Mouse (Mus musculus) stomach, embryonic 16.5 days (tissue): ENCODE results near the gene Rela. TPM values are rescaled to one million over a fixed set of nuclear protein-coding genes. Genes with fewer than 3 reads are reported as not detected.
A peak's percentile ranks its signal among the peaks of the same experiment; 100 is the strongest.
"Not testable (repeated sequence)": the region's sequence is repeated elsewhere in the genome, so short reads cannot be mapped to it uniquely, and the experiment has no call there.

Source experiments
- ATAC-seq: fragments of 200-750 bp; cut with Nextera tagmentation; 2 replicates; pipeline ENCODE4 v1.8.0; 2017; ENCODE audit warnings: moderate number of reproducible peaks, moderate TSS enrichment; ENCODE audit not compliant: insufficient read depth, low FRiP score
- H3K27ac ChIP-seq: fragments of 300-500 bp; sonication (generic); 2 replicates; pipeline ENCODE4 v1.5.1; 2014; ENCODE audit warnings: low read length
- H3K27me3 ChIP-seq: fragments of 300-500 bp; sonication (generic); 2 replicates; pipeline ENCODE4 v1.6.1; 2014; ENCODE audit warnings: low read length, control low read depth, mixed read lengths; ENCODE audit not compliant: control insufficient read depth, insufficient read depth
- H3K36me3 ChIP-seq: fragments of 300-500 bp; sonication (generic); 2 replicates; pipeline ENCODE4 v1.6.1; 2014; ENCODE audit warnings: low read length; ENCODE audit not compliant: control insufficient read depth, insufficient read depth
- H3K4me1 ChIP-seq: fragments of 300-500 bp; sonication (generic); 2 replicates; pipeline ENCODE4 v1.6.1; 2014; ENCODE audit warnings: low read length, control low read depth, mixed read lengths; ENCODE audit not compliant: control insufficient read depth, insufficient read depth
- H3K4me2 ChIP-seq: fragments of 300-500 bp; sonication (generic); 2 replicates; pipeline ENCODE4 v1.6.1; 2014; ENCODE audit warnings: low read depth, low read length, mixed read lengths
- H3K4me3 ChIP-seq: fragments of 300-500 bp; sonication (generic); replicated peaks from 2 replicates; pipeline ENCODE4 v1.5.1; 2014; ENCODE audit warnings: mild to moderate bottlenecking, low read length
- H3K9ac ChIP-seq: fragments of 300-500 bp; sonication (generic); 2 replicates; pipeline ENCODE4 v1.6.1; 2014; ENCODE audit warnings: low read length
- H3K9me3 ChIP-seq: fragments of 300-500 bp; sonication (generic); replicated peaks from 2 replicates; pipeline ENCODE4 v1.6.1; 2016; ENCODE audit warnings: low read length, control low read depth; ENCODE audit not compliant: control insufficient read depth
- WGBS: fragments of 180-500 bp; shearing (Covaris S2); extraction: QIAGEN DNeasy Blood & Tissue Kit; methylation state at CpG from one replicate; pipeline ENCODE4 v1.1.7; 2014; 5-methylcytosine and 5-hydroxymethylcytosine counted together
- polyA plus RNA-seq: library from polyadenylated mRNA; unstranded; fragments of >200 nt; fragmentation: Nextera tagmentation; extraction: Ambion mirVana; gene quantifications from 2 replicates; pipeline ENCODE4 v1.2.1, GENCODE M21; 2015

Gene Rela
- polyA plus RNA-seq, 1 experiment from 2014 or later, result 47.9 TPM

DNA sequence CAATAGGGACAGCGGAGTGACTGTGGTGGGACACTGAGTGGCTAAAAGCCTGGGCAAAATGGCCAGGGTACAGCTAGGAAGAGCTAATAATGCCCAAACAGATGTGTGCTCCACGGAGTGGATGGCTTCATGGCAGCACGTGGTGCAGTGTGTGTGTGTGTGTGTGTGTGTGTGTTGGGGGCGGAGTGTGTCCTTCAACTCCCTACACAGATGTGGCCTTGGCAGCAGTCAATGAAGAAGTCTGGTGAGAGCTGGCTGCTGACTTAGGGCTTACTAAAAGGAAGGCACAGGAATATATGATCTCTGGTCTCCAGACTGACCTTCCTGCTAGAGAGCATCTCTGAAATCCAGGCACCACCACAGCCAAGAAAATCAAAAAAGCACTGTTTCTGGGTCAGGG lies 31.1 kb downstream of the Rela start:
- Histone ChIP-seq H3K27ac (no peak overlapping the region), H3K9me3 (no peaks in the 10 kb centered on the region), H3K4me2 (no peak overlapping the region), H3K4me1 (peaks cover 6% of the 10 kb centered on the region), H3K36me3 (0 out of 2 replicates have a peak, but pooled peaks cover 9% of the 10 kb centered on the region), H3K9ac (no peak overlapping the region), H3K27me3 (no peaks in the 10 kb centered on the region), H3K4me3 (no peak overlapping the region)
- ATAC-seq, result no peak
- 85% methylated on average over 4 of the region's 4 CpGs for WGBS

- Histone ChIP-seq H3K27ac (no peak overlapping the region), H3K36me3 (peaks cover 13% of the 10 kb centered on the region), H3K27me3 (no peaks in the 10 kb centered on the region), H3K4me3 (no peak overlapping the region), H3K9ac (no peak overlapping the region), H3K4me1 (no peaks in the 10 kb centered on the region), H3K9me3 (no peaks in the 10 kb centered on the region), H3K4me2 (no peak overlapping the region)
- 85% methylated on average over 4 of the region's 4 CpGs for WGBS
- no peak for ATAC-seq
These were observed 43.1 kb downstream of the Rela start for GRCm38 (mm10) chr19:5680432-5680831.

DNA sequence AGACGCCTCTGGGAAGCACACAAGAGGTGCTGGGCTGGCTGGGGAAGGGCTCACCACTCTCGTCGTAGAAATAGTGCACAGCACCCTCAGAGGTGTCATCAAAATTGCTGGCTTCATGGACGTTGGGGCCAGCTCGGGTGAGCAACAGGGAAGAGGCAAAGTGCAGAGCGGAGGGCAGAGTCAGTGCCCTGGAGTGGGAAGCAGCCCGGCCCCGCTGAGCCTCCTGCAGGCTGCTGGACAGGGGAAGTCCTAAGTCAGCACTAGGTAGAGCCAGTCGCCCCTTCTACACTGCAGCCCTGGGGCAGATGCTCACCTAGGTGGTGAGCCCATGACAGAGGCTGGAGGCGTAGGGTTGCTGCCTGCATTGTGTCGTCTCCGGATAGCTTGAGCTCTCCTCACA lies 47.0 kb downstream of the Rela start:
- Histone ChIP-seq H3K36me3 (peaks cover 17% of the 10 kb centered on the region), H3K4me1 (peaks cover 9% of the 10 kb centered on the region), H3K27ac (no peak overlapping the region), H3K4me2 (no peak overlapping the region), H3K9ac (no peak overlapping the region), H3K27me3 (no peaks in the 10 kb centered on the region), H3K4me3 (no peak overlapping the region), H3K9me3 (no peaks in the 10 kb centered on the region)
- WGBS, result 88% methylated on average over 12 of the region's 12 CpGs
- no peak for ATAC-seq

DNA sequence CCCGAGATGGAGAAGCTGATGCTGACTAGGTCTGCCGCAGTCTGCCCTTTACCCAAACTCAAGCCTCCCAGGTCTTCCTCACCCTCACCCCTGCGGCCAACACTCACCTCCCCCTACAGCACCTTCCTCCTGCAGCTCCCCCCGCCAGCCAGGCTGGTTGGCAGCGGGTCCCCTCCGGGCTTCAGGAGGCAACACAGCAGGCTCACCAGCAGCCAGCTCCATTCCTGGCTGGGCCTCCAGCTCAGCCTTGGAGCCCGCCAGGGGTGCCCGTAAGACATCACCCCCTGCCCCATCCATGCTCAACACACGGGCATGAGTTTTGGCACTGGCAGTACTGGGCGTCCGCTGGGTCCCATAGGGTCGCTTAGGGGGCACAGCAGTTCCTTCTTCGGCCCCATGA lies 47.7 kb downstream of the Rela start:
- peaks cover 15% of the 10 kb centered on the region for H3K36me3 ChIP-seq
- H3K27ac ChIP-seq, result no peak overlapping the region
- 92% methylated on average over 13 of the region's 13 CpGs for WGBS
- H3K9ac ChIP-seq, result no peak overlapping the region
- no peaks in the 10 kb centered on the region for H3K9me3 ChIP-seq
- no peak for ATAC-seq
- H3K4me2 ChIP-seq, result no peak overlapping the region
- H3K4me1 ChIP-seq, result peaks cover 9% of the 10 kb centered on the region
- no peak overlapping the region for H3K4me3 ChIP-seq
- H3K27me3 ChIP-seq, result no peaks in the 10 kb centered on the region

GRCm38 (mm10) chr19:5685431-5685830 lies 48.1 kb downstream of the Rela start:
- Histone ChIP-seq H3K27me3 (no peaks in the 10 kb centered on the region), H3K4me1 (peaks cover 11% of the 10 kb centered on the region), H3K27ac (no peak overlapping the region), H3K36me3 (peaks cover 15% of the 10 kb centered on the region), H3K9me3 (no peaks in the 10 kb centered on the region), H3K9ac (no peak overlapping the region), H3K4me2 (no peak overlapping the region), H3K4me3 (no peak overlapping the region)
- no peak for ATAC-seq
- 94% methylated on average over 19 of the region's 19 CpGs for WGBS

- H3K27ac ChIP-seq, result no peak overlapping the region
- peaks cover 16% of the 10 kb centered on the region for H3K4me1 ChIP-seq
- H3K36me3 ChIP-seq, result peaks cover 15% of the 10 kb centered on the region
- no peak overlapping the region for H3K9ac ChIP-seq
- no peak overlapping the region for H3K4me2 ChIP-seq
- WGBS, result 94% methylated on average over 11 of the region's 11 CpGs
- H3K27me3 ChIP-seq, result no peaks in the 10 kb centered on the region
- no peaks in the 10 kb centered on the region for H3K9me3 ChIP-seq
- no peak for ATAC-seq
- no peak overlapping the region for H3K4me3 ChIP-seq
These were observed 48.6 kb downstream of the Rela start for GRCm38 (mm10) chr19:5685861-5686260.

DNA sequence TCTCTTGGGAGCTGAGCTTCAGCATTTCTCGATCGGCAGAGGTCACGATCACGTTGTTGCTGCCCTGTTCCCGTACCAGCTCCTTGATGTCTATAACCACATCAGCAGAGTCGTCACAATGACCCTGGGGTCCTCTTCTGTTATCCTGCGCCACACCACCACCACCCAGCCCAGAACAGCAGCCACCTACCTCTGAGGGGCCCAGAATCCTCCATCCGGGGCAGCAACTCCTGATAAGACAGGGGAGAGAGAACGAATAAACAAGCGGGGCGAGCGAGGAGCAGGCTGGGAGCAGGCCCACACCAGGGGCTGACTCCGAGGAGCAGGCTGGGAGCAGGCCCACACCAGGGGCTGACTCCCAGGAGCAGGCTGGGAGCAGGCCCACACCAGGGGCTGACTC lies 49.2 kb downstream of the Rela start:
- WGBS, result 80% methylated on average over 13 of the region's 13 CpGs
- peaks cover 13% of the 10 kb centered on the region for H3K36me3 ChIP-seq
- no peak for ATAC-seq

GRCm38 (mm10) chr19:5686954-5687353 lies 49.7 kb downstream of the Rela start:
- 0 out of 2 replicates have a peak overlapping the region, but pooled peaks have one; percentile 98 for H3K4me3 ChIP-seq
- H3K9ac ChIP-seq, result peak overlapping the region; percentile 96; the same call in 1 of the 2 replicates
- WGBS, result 91% methylated on average over 12 of the region's 12 CpGs

More for the DNA sequence above, 49.2 kb downstream of the Rela start:
- Histone ChIP-seq H3K4me2 (no peak overlapping the region), H3K27me3 (no peaks in the 10 kb centered on the region), H3K4me3 (no peak overlapping the region), H3K9me3 (no peaks in the 10 kb centered on the region), H3K9ac (no peak overlapping the region), H3K27ac (no peak overlapping the region), H3K4me1 (peaks cover 21% of the 10 kb centered on the region)

GRCm38 (mm10) chr19:5687738-5688137 lies 50.5 kb downstream of the Rela start:
- peak overlapping the region; percentile 98 for H3K4me3 ChIP-seq
- ATAC-seq, result no peak
- peak overlapping the region; percentile 96 for H3K9ac ChIP-seq
- WGBS, result 16% methylated on average over 9 of the region's 9 CpGs
- H3K4me2 ChIP-seq, result peak overlapping the region; percentile 99
- peaks cover 34% of the 10 kb centered on the region for H3K4me1 ChIP-seq
- peak overlapping the region; percentile 98 for H3K27ac ChIP-seq
- H3K36me3 ChIP-seq, result peaks cover 12% of the 10 kb centered on the region
- H3K27me3 ChIP-seq, result no peaks in the 10 kb centered on the region
- no peaks in the 10 kb centered on the region for H3K9me3 ChIP-seq

More at GRCm38 (mm10) chr19:5686954-5687353, 49.7 kb downstream of the Rela start:
- not testable (repeated sequence) for H3K27ac ChIP-seq, H3K27me3 ChIP-seq, H3K9me3 ChIP-seq, H3K4me2 ChIP-seq, ATAC-seq
- H3K36me3 ChIP-seq, result peaks cover 12% of the 10 kb centered on the region
- H3K4me1 ChIP-seq, result peaks cover 27% of the 10 kb centered on the region
